Mouse (Mus musculus): ENCODE results near the gene A930009A15Rik.

GRCm38 (mm10) chr10:115551069-115551468, 18.7 kb upstream of the A930009A15Rik start:
- TF ChIP-seq POLR2A (IDR thresholded peaks at IDR 0.05; ENCODE audit: extremely low read depth, insufficient read depth, low read length) (no peak), CTCF (IDR thresholded peaks at IDR 0.05; ENCODE audit: low read depth, low read length) (no peak)

Data from liver, adult 2 months (tissue).